Mouse (Mus musculus): ENCODE results near the gene P4ha3. TPM values are rescaled to one million over a fixed set of nuclear protein-coding genes. Genes with fewer than 3 reads are reported as not detected.

The P4ha3 gene
- polyA plus RNA-seq (2014; fragmentation: Illumina TruSeq; extraction: RNeasy Lipid Tissue Mini Kit (QIAGEN cat#74804); ENCODE audit: low read depth, low replicate concordance): 0.21 TPM

DNA sequence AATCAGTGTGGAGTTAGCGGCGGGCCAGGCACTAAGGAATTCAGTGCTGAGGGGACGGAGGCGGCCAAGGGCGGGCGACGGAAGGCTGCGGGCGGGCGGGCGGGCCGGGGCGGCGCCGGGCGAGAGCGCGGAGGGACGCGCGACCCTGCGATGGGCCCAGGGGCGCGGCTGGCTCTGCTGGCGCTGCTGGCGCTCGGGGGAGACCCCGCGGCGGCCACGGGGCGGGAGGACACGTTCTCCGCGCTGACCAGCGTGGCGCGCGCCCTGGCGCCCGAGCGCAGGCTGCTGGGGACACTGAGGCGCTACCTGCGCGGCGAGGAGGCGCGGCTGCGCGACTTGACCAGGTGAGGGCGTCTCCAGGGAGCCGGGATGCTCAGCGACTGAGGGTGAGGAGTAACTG is at the start of gene P4ha3:
TSS of gene P4ha3 (plus strand) at position 138 of the 400 bp plus-strand sequence.

Other genes starting within 250 kb of the P4ha3 start
- 10.2 TPM for gene Pold3, start 164.0 kb upstream of the P4ha3 start, polyA plus RNA-seq (2014; fragmentation: Illumina TruSeq; extraction: RNeasy Lipid Tissue Mini Kit (QIAGEN cat#74804); ENCODE audit: low read depth, low replicate concordance)
- gene Lipt2, start 126.2 kb upstream of the P4ha3 start, polyA plus RNA-seq (2014; fragmentation: Illumina TruSeq; extraction: RNeasy Lipid Tissue Mini Kit (QIAGEN cat#74804); ENCODE audit: low read depth, low replicate concordance): 6.4 TPM
- gene Kcne3, start 109.0 kb upstream of the P4ha3 start, polyA plus RNA-seq (2014; fragmentation: Illumina TruSeq; extraction: RNeasy Lipid Tissue Mini Kit (QIAGEN cat#74804); ENCODE audit: low read depth, low replicate concordance): 3.8 TPM
- 2.8 TPM for gene Pgm2l1, start 58.1 kb upstream of the P4ha3 start, polyA plus RNA-seq (2014; fragmentation: Illumina TruSeq; extraction: RNeasy Lipid Tissue Mini Kit (QIAGEN cat#74804); ENCODE audit: low read depth, low replicate concordance)
- 5.3 TPM for gene C2cd3, start 86.7 kb downstream of the P4ha3 start, polyA plus RNA-seq (2014; fragmentation: Illumina TruSeq; extraction: RNeasy Lipid Tissue Mini Kit (QIAGEN cat#74804); ENCODE audit: low read depth, low replicate concordance)
- 28.2 TPM for gene Ppme1, start 86.8 kb downstream of the P4ha3 start, polyA plus RNA-seq (2014; fragmentation: Illumina TruSeq; extraction: RNeasy Lipid Tissue Mini Kit (QIAGEN cat#74804); ENCODE audit: low read depth, low replicate concordance)
- gene Ucp3, start 187.5 kb downstream of the P4ha3 start, polyA plus RNA-seq (2014; fragmentation: Illumina TruSeq; extraction: RNeasy Lipid Tissue Mini Kit (QIAGEN cat#74804); ENCODE audit: low read depth, low replicate concordance): not detected
- gene Ucp2, start 207.8 kb downstream of the P4ha3 start, polyA plus RNA-seq (2014; fragmentation: Illumina TruSeq; extraction: RNeasy Lipid Tissue Mini Kit (QIAGEN cat#74804); ENCODE audit: low read depth, low replicate concordance): 7.7 TPM
- gene Dnajb13, start 229.4 kb downstream of the P4ha3 start, polyA plus RNA-seq (2014; fragmentation: Illumina TruSeq; extraction: RNeasy Lipid Tissue Mini Kit (QIAGEN cat#74804); ENCODE audit: low read depth, low replicate concordance): not detected